ENCODE assay signal across 8 mouse cellular contexts in genomic region chr11:75169405-75170080, GRCm38 (mm10). TPM values are rescaled to one million over a fixed set of nuclear protein-coding genes. Genes with fewer than 3 reads are reported as not detected.
DNase-seq lines count a peak whose midpoint lies in the region; ATAC-seq and TF ChIP-seq lines count a peak whose summit lies in the region.

Gene Hic1 (minus strand): TSS chr11:75169519.

- peak within 1 kb of the TSS; percentile 60 for H3K9ac ChIP-seq in neural tube, embryonic 11.5 days (ENCODE audit: low read length)

- no peak for ATAC-seq in neural tube, embryonic 11.5 days (ENCODE audit: insufficient read depth, low FRiP score, low TSS enrichment)
- ATAC-seq in megakaryocyte-erythroid progenitor cell, adult 5-6 weeks (replicated peaks; ENCODE audit: low FRiP score, low TSS enrichment, poor library complexity, severe bottlenecking) = no peak

- no peak for TF ChIP-seq CTCF in layer of hippocampus, adult 2 months (conservative IDR thresholded peaks at IDR 0.05)
- TF ChIP-seq CTCF in bone marrow, adult 2 months (IDR thresholded peaks at IDR 0.05; ENCODE audit: control insufficient read depth, insufficient read depth, low read length) = no peak

- TF ChIP-seq POLR2A in bone marrow, adult 2 months (IDR thresholded peaks at IDR 0.05; ENCODE audit: borderline replicate concordance, control insufficient read depth, low read depth, low read length) = no peak

- no peaks in the 10 kb centered on the region for H3K9me3 ChIP-seq in neural tube, embryonic 11.5 days (ENCODE audit: control insufficient read depth, low read length)

- 8% methylated on average over 23 of the region's 23 CpGs for WGBS in bone marrow, adult 2 months
- WGBS in neural tube, embryonic 11.5 days = 7% methylated on average over 23 of the region's 23 CpGs

- peak within 1 kb of the TSS; percentile 89 for H3K27ac ChIP-seq in layer of hippocampus, adult 2 months
- H3K27ac ChIP-seq in bone marrow, adult 2 months (ENCODE audit: control insufficient read depth, insufficient read depth, low read depth, low read length, poor library complexity) = peak within 1 kb of the TSS; percentile 24; the same call in 1 of the 2 replicates
- 0 out of 2 replicates have a peak within 1 kb of the TSS, but pooled peaks have one; percentile 23 for H3K27ac ChIP-seq in neural tube, embryonic 11.5 days (ENCODE audit: low read depth, low read length)

- peaks cover 7% of the 10 kb centered on the region for H3K4me1 ChIP-seq in bone marrow, adult 2 months (ENCODE audit: control insufficient read depth, insufficient read depth, low read length)
- peaks cover 49% of the 10 kb centered on the region for H3K4me1 ChIP-seq in neural tube, embryonic 11.5 days (ENCODE audit: control insufficient read depth, insufficient read depth, low read length)

- H3K27me3 ChIP-seq in neural tube, embryonic 11.5 days (ENCODE audit: control insufficient read depth, insufficient read depth, low read length) = peaks cover 87% of the 10 kb centered on the region

- no peak for DNase-seq in layer of hippocampus, adult 2 months (ENCODE audit: low spot score in 2 of 2)
- no peak for DNase-seq in layer of hippocampus, adult 11-12 months (ENCODE audit: low spot score)
- DNase-seq in gonadal fat pad, adult 2 months (ENCODE audit: low read depth) = no peak
- peak; percentile 33 for DNase-seq in kidney, postnatal 14 days
- peak; percentile 44 for DNase-seq in neural tube, embryonic 11.5 days (ENCODE audit: low spot score)
- no peak for DNase-seq in left cerebral cortex, adult 11 months (ENCODE audit: low spot score)

- peak within 1 kb of the TSS; percentile 77 for H3K4me2 ChIP-seq in neural tube, embryonic 11.5 days (ENCODE audit: low read depth)

- no peaks in the 10 kb centered on the region for H3K36me3 ChIP-seq in neural tube, embryonic 11.5 days (ENCODE audit: control insufficient read depth, insufficient read depth, low read length)

- peak within 1 kb of the TSS; percentile 66 for H3K4me3 ChIP-seq in layer of hippocampus, adult 2 months
- H3K4me3 ChIP-seq in bone marrow, adult 2 months (replicated peaks; ENCODE audit: control insufficient read depth, low read depth, low read length) = peak within 1 kb of the TSS; percentile 28
- peak within 1 kb of the TSS; percentile 54 for H3K4me3 ChIP-seq in neural tube, embryonic 11.5 days (ENCODE audit: low read depth, low read length)

RNA-seq across cellular contexts. Expression of gene Hic1, which starts in this region (rescaled TPM):
- 1 to 10 TPM; 3.8 to 3.9 TPM for total RNA-seq in layer of hippocampus, adult 2 months (2021)
- 0.36 TPM in 1 of 2 replicates, not detected in the other for polyA plus RNA-seq in bone marrow, adult 2 months (2011; ENCODE audit: insufficient read depth, insufficient read length, low replicate concordance, missing spikeins)
- polyA plus RNA-seq in gonadal fat pad, adult 2 months (2012; rRNA removed) = 16.8 and 20.4 TPM in 2 replicates
- 4.1 and 4.9 TPM in 2 replicates for polyA plus RNA-seq in neural tube, embryonic 11.5 days (2014; fragmentation: Nextera tagmentation; extraction: Ambion mirVana)
- total RNA-seq in megakaryocyte-erythroid progenitor cell, adult 5-6 weeks (2014; fragmentation: Nextera tagmentation) = 0.17 TPM in 1 of 2 replicates, not detected in the other
- 0.52 TPM in 1 of 2 replicates, not detected in the other for total RNA-seq in megakaryocyte-erythroid progenitor cell, adult 5-6 weeks (2017)

Comparison
In these comparisons a context has a peak if more than half of its experiments do, and no peak if none do; other contexts are left out.
1. DNase-seq: peak in kidney, postnatal 14 days (single experiment) and neural tube, embryonic 11.5 days (single experiment); none in layer of hippocampus, adult 2 months (0 of 2), layer of hippocampus, adult 11-12 months (single experiment), gonadal fat pad, adult 2 months (single experiment) and left cerebral cortex, adult 11 months (single experiment).
2. H3K27ac ChIP-seq: peak in every context shown above with its lines; median percentile 89 in layer of hippocampus, adult 2 months; 24 in bone marrow, adult 2 months; 23 in neural tube, embryonic 11.5 days.
3. Peak in every context shown above with its lines, with median percentiles within 50 percentile points of each other: H3K4me3 ChIP-seq.